8 mouse cellular contexts compared by ENCODE assay signal in genomic region chr5:140702618-140703175, GRCm38 (mm10). TPM values are rescaled to one million over a fixed set of nuclear protein-coding genes. Genes with fewer than 3 reads are reported as not detected.
DNase-seq lines count a peak whose midpoint lies in the region; ATAC-seq lines count a peak whose summit lies in the region.

No protein-coding gene starts in this region.

- H3K36me3 ChIP-seq in hindbrain, embryonic 14.5 days (replicated peaks; ENCODE audit: control insufficient read depth, insufficient read depth), result peaks cover 13% of the 10 kb centered on the region; the same call in 1 of the 2 replicates
- H3K36me3 ChIP-seq in midbrain, embryonic 11.5 days (ENCODE audit: control insufficient read depth, insufficient read depth, low read length), result no peaks in the 10 kb centered on the region

- H3K27me3 ChIP-seq in hindbrain, embryonic 14.5 days (ENCODE audit: control insufficient read depth, insufficient read depth, low read length), result no peaks in the 10 kb centered on the region
- H3K27me3 ChIP-seq in midbrain, embryonic 11.5 days (ENCODE audit: control insufficient read depth, insufficient read depth, low read length), result no peaks in the 10 kb centered on the region

- peak; percentile 14 for DNase-seq in ovary, postnatal 14 days (ENCODE audit: low spot score)
- DNase-seq in ovary, postnatal 36 days (ENCODE audit: low spot score), result no peak
- DNase-seq in embryo, embryonic 11 days, result peak; percentile 27
- DNase-seq in hindbrain, embryonic 14.5 days (ENCODE audit: low spot score), result no peak
- DNase-seq in midbrain, embryonic 11.5 days (ENCODE audit: low spot score, missing footprints), result peak; percentile 90
- no peak for DNase-seq in adrenal gland, postnatal 14 days
- no peak for DNase-seq in layer of hippocampus, adult 9-10 months (ENCODE audit: low spot score)
- no peak for DNase-seq in frontal cortex, postnatal 36 days (ENCODE audit: low spot score in 2 of 2)

- WGBS in hindbrain, embryonic 14.5 days, result 56% methylated on average over 19 of the region's 19 CpGs
- 64% methylated on average over 19 of the region's 19 CpGs for WGBS in midbrain, embryonic 11.5 days

- peak overlapping the region; percentile 87 for H3K4me2 ChIP-seq in hindbrain, embryonic 14.5 days (replicated peaks)
- peak overlapping the region; percentile 70 for H3K4me2 ChIP-seq in midbrain, embryonic 11.5 days

- no peak for ATAC-seq in hindbrain, embryonic 14.5 days (ENCODE audit: low FRiP score)
- no peak for ATAC-seq in midbrain, embryonic 11.5 days (ENCODE audit: low FRiP score)

- no peaks in the 10 kb centered on the region for H3K9me3 ChIP-seq in hindbrain, embryonic 14.5 days (ENCODE audit: control insufficient read depth, low read length)
- H3K9me3 ChIP-seq in midbrain, embryonic 11.5 days (ENCODE audit: control insufficient read depth, low read length), result no peaks in the 10 kb centered on the region

- peaks cover 33% of the 10 kb centered on the region for H3K4me1 ChIP-seq in hindbrain, embryonic 14.5 days (replicated peaks; ENCODE audit: control insufficient read depth, insufficient read depth, low read length)
- peaks cover 16% of the 10 kb centered on the region for H3K4me1 ChIP-seq in midbrain, embryonic 11.5 days (ENCODE audit: control insufficient read depth, insufficient read depth, low read length)

- peak overlapping the region; percentile 78 for H3K9ac ChIP-seq in hindbrain, embryonic 14.5 days
- peak overlapping the region; percentile 2; the same call in 1 of the 2 replicates for H3K9ac ChIP-seq in midbrain, embryonic 11.5 days (ENCODE audit: low read length)

- peak overlapping the region; percentile 64 for H3K4me3 ChIP-seq in hindbrain, embryonic 14.5 days (replicated peaks; ENCODE audit: low read length)
- peak overlapping the region; percentile 59; the same call in 1 of the 2 replicates for H3K4me3 ChIP-seq in midbrain, embryonic 11.5 days (ENCODE audit: low read depth, low read length)

- peak overlapping the region; percentile 86; the same call in 1 of the 2 replicates for H3K27ac ChIP-seq in hindbrain, embryonic 14.5 days
- no peak overlapping the region for H3K27ac ChIP-seq in midbrain, embryonic 11.5 days (ENCODE audit: low read depth, low read length)

RNA-seq across cellular contexts. Expression of gene Iqce, which starts 0.5 kb away (rescaled TPM):
- 20.3 and 22.5 TPM in 2 replicates for polyA plus RNA-seq in hindbrain, embryonic 14.5 days (2014; fragmentation: Nextera tagmentation; extraction: Ambion mirVana)
- polyA plus RNA-seq in midbrain, embryonic 11.5 days (2014; fragmentation: Nextera tagmentation; extraction: Ambion mirVana), result 13.9 and 15.6 TPM in 2 replicates
- 19.0 and 22.7 TPM in 2 replicates for total RNA-seq in adrenal gland, postnatal 14 days (2021)

RNA-seq across cellular contexts. Expression of gene Brat1, which starts 2.1 kb away (rescaled TPM):
- 19.1 and 19.8 TPM in 2 replicates for polyA plus RNA-seq in hindbrain, embryonic 14.5 days (2014; fragmentation: Nextera tagmentation; extraction: Ambion mirVana)
- 8.3 and 11.4 TPM in 2 replicates for polyA plus RNA-seq in midbrain, embryonic 11.5 days (2014; fragmentation: Nextera tagmentation; extraction: Ambion mirVana)
- total RNA-seq in adrenal gland, postnatal 14 days (2021), result 16.8 and 19.6 TPM in 2 replicates

RNA-seq across cellular contexts. Expression of gene Amz1, which starts 21.2 kb away (rescaled TPM):
- polyA plus RNA-seq in hindbrain, embryonic 14.5 days (2014; fragmentation: Nextera tagmentation; extraction: Ambion mirVana), result 3.7 and 3.9 TPM in 2 replicates
- polyA plus RNA-seq in midbrain, embryonic 11.5 days (2014; fragmentation: Nextera tagmentation; extraction: Ambion mirVana), result 0.67 and 0.97 TPM in 2 replicates
- total RNA-seq in adrenal gland, postnatal 14 days (2021), result 0.53 and 0.85 TPM in 2 replicates

RNA-seq across cellular contexts. Expression of gene Ttyh3, which starts 53.9 kb away (rescaled TPM):
- 95.0 and 98.9 TPM in 2 replicates for polyA plus RNA-seq in hindbrain, embryonic 14.5 days (2014; fragmentation: Nextera tagmentation; extraction: Ambion mirVana)
- 42.9 and 46.4 TPM in 2 replicates for polyA plus RNA-seq in midbrain, embryonic 11.5 days (2014; fragmentation: Nextera tagmentation; extraction: Ambion mirVana)
- 72.5 and 83.6 TPM in 2 replicates for total RNA-seq in adrenal gland, postnatal 14 days (2021)

Comparison
In these comparisons a context has a peak if more than half of its experiments do, and no peak if none do; other contexts are left out.
1. DNase-seq: peak in ovary, postnatal 14 days (single experiment), embryo, embryonic 11 days (single experiment) and midbrain, embryonic 11.5 days (single experiment); none in ovary, postnatal 36 days (single experiment), hindbrain, embryonic 14.5 days (single experiment), adrenal gland, postnatal 14 days (single experiment), layer of hippocampus, adult 9-10 months (single experiment) and frontal cortex, postnatal 36 days (0 of 2).